Mouse (Mus musculus) E14TG2a.4 (cell line): ENCODE results near the gene Tbc1d14.

ENCODE experiments used
- CTCF ChIP-seq: conservative IDR thresholded peaks from 2 replicates; pipeline ENCODE4 v1.5.1; 2014; ENCODE audit warnings: low read length
- NANOG ChIP-seq: IDR thresholded peaks from 2 replicates; pipeline ENCODE4 v1.6.1; 2014; ENCODE audit warnings: borderline replicate concordance, low read length, mixed read lengths
- POU5F1 ChIP-seq: IDR thresholded peaks from 2 replicates; pipeline ENCODE4 v1.6.1; 2014; ENCODE audit warnings: low read length, borderline replicate concordance

- TF ChIP-seq CTCF (no peak), POU5F1 (no peak), NANOG (no peak)
Observed at GRCm38 (mm10) chr5:36535438-36536176, 57.5 kb downstream of the Tbc1d14 start.
